Mouse (Mus musculus): Measurements from ENCODE around the gene Map2k7. TPM values are rescaled to one million over a fixed set of nuclear protein-coding genes. Genes with fewer than 3 reads are reported as not detected.
A peak's percentile ranks its signal among the peaks of the same experiment; 100 is the strongest.

Gene Map2k7
- total and polyA plus RNA-seq, 2 experiments from 2014 or later, result 21.0 to 36.8 TPM

DNA sequence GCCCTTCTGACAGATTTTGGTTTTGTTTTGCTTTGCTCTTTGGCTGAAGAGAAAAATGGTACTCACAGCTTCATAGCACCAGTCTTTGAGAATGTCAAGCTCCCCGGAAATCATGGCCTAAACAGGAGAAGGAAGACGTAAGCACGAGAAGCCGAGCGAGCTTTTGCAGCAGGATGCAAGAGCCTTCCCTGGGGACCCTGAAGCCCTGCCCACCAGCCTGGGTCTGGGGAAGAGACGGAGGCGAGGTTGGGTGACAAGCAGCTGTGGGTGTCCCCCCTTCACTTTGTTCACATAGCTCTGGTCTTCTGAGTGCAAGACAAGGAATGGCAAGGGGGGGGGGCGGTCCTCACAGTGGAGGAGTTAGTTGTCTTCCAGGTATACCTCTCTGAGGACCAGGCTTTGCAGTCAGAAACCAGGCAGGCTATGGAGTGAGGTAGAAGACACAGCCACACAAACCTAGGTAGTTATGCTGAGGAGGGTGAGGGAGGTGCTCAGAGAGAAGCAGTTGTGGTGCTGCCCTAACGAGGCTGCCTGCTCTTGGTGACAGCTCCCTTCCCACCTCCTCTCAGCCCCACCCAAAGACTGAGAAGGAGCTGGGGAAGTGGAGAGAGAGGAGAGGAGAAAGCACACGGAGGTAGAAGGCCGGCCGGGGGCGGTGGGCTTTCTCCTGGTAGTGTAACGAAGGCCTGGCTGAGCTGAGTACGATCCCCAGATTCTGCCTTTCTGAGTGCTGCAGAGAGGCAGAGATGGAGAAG is 26.8 kb downstream of the Map2k7 start:
- ATAC-seq (ENCODE audit: insufficient read depth, low read depth) (no peak), DNase-seq (ENCODE audit: low spot score) (no peak)
- whole genome bisulfite sequencing, result 88% methylated on average over 15 of the region's 15 CpGs
- H3K36me3 ChIP-seq (replicated peaks; ENCODE audit: control insufficient read depth, insufficient read depth, low read length), result peaks cover 100% of the 10 kb centered on the region
- no peak overlapping the region for H3K27ac ChIP-seq (ENCODE audit: low read depth)
- H3K9ac ChIP-seq (replicated peaks; ENCODE audit: low read depth, low read length), result no peak overlapping the region
- no peaks in the 10 kb centered on the region for H3K9me3 ChIP-seq (replicated peaks; ENCODE audit: control insufficient read depth, low read length)
- no peak overlapping the region for H3K4me3 ChIP-seq (ENCODE audit: low read depth, low read length)
- no peak for TF ChIP-seq EP300 (IDR thresholded peaks at IDR 0.05; ENCODE audit: low read depth)
- no peak for TF ChIP-seq CTCF (IDR thresholded peaks at IDR 0.05; ENCODE audit: low read depth)
- no peaks in the 10 kb centered on the region for H3K4me1 ChIP-seq (ENCODE audit: control insufficient read depth, insufficient read depth)
- H3K4me2 ChIP-seq (ENCODE audit: low read depth, low read length), result no peak overlapping the region
- H3K27me3 ChIP-seq (ENCODE audit: control insufficient read depth, insufficient read depth, low read length), result no peaks in the 10 kb centered on the region

DNA sequence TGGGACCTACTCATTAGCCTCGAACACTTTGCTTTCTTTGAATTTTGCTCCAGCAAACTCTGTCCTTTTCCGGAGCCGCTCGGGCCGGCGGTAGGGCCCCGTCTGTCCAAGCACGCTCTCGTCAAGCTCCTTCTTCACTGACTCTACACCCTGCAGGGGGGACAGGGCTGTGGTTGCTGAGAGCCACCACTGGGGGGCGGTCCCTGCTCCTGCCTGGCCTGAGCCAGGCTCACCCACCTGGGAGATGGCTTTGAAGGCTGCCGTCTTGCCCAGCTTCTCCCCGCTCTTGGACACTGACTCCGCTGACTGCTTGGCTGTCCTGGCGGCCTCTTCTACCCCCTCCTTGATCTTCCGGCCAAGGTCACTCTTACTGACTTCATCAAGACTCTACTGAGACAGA is 29.1 kb downstream of the Map2k7 start:
- Histone ChIP-seq H3K4me2 (ENCODE audit: low read depth, low read length) (no peak overlapping the region), H3K9ac (replicated peaks; ENCODE audit: low read depth, low read length) (no peak overlapping the region), H3K27me3 (ENCODE audit: control insufficient read depth, insufficient read depth, low read length) (no peaks in the 10 kb centered on the region), H3K27ac (ENCODE audit: low read depth) (no peak overlapping the region), H3K4me1 (ENCODE audit: control insufficient read depth, insufficient read depth) (no peaks in the 10 kb centered on the region), H3K9me3 (replicated peaks; ENCODE audit: control insufficient read depth, low read length) (no peaks in the 10 kb centered on the region), H3K4me3 (ENCODE audit: low read depth, low read length) (no peak overlapping the region), H3K36me3 (replicated peaks; ENCODE audit: control insufficient read depth, insufficient read depth, low read length) (peaks cover 97% of the 10 kb centered on the region)
- TF ChIP-seq EP300 (IDR thresholded peaks at IDR 0.05; ENCODE audit: low read depth) (no peak), CTCF (IDR thresholded peaks at IDR 0.05; ENCODE audit: low read depth) (peak; percentile 43)
- ATAC-seq (ENCODE audit: insufficient read depth, low read depth) (peak; percentile 71), DNase-seq (ENCODE audit: low spot score) (no peak)
- 75% methylated on average over 15 of the region's 15 CpGs for WGBS

DNA sequence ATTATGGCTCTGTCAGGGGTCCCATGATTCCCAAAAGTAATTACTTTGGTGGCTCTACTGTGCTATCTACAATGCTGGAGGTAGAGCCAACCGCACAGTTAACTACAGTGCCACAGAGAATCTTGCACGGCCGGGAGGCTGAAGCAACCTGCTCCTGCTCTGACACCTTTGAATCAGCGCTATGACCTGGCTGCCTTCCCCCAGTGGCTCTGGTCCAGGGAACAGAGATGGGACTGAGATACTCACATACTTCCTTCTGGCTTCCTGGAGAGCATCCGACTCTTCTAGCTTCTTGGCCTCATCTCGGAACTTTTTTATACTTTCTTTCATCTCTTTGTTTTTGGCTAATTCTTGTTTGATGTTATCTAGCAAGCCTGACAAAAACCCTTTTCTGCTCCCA is 31.1 kb downstream of the Map2k7 start:
- TF ChIP-seq EP300 (IDR thresholded peaks at IDR 0.05; ENCODE audit: low read depth), result no peak
- TF ChIP-seq CTCF (IDR thresholded peaks at IDR 0.05; ENCODE audit: low read depth), result no peak
- Histone ChIP-seq H3K4me3 (ENCODE audit: low read depth, low read length) (no peak overlapping the region), H3K36me3 (replicated peaks; ENCODE audit: control insufficient read depth, insufficient read depth, low read length) (peaks cover 91% of the 10 kb centered on the region), H3K27me3 (ENCODE audit: control insufficient read depth, insufficient read depth, low read length) (no peaks in the 10 kb centered on the region), H3K4me1 (ENCODE audit: control insufficient read depth, insufficient read depth) (peaks cover 1% of the 10 kb centered on the region; the same call in 1 of the 2 replicates), H3K27ac (ENCODE audit: low read depth) (no peak overlapping the region), H3K9me3 (replicated peaks; ENCODE audit: control insufficient read depth, low read length) (no peaks in the 10 kb centered on the region), H3K4me2 (ENCODE audit: low read depth, low read length) (no peak overlapping the region), H3K9ac (replicated peaks; ENCODE audit: low read depth, low read length) (no peak overlapping the region)
- no peak for ATAC-seq (ENCODE audit: insufficient read depth, low read depth)
- no peak for DNase-seq (ENCODE audit: low spot score)
- WGBS, result 86% methylated on average over 6 of the region's 6 CpGs

DNA sequence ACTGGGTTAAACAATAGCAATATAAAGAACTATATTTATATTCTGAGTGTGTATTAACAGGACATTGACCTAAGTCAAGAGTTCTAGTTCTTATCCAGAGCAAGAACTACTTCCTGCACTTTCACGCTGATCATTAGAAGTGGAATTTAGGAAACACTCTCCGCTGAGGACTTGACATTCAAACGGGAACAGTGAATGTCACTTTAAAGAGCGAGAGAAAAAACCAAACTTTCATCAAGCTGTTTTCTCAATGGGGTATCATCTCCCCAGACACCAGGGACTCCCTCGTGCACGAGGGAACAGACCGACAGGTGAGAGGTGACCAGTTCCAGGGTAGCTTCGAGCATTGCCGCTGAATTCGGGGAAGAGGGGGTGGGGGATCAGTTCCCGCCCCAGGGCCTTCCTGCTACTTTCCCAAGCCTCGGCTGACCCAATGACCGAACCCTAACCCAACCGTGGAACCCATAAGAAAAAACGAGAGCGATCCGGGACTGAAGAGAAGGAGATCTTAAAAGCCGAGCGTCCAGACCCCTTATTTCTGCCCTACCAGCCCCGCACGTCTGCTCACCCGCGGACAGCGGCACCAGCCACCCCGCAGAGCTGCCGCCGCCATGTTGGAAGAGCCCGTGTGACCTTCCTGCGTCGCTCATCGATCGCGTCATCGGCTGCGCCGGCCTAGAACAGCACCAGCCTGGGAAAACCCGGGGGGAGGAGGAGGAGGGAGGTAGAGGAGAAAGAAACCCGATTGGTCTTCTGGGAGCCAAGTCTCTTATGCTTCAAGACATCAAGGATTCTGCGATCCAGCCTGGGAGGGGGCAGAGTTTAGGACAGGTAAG is 37.0 kb downstream of the Map2k7 start, which contains the start of gene Timm44:
TSS of gene Timm44 (minus strand) at position 639 of the 836 bp plus-strand sequence.
- no peak for TF ChIP-seq CTCF (IDR thresholded peaks at IDR 0.05; ENCODE audit: low read depth)
- TF ChIP-seq EP300 (IDR thresholded peaks at IDR 0.05; ENCODE audit: low read depth), result no peak
- H3K9ac ChIP-seq (replicated peaks; ENCODE audit: low read depth, low read length), result peak within 1 kb of the TSS; percentile 81
- no peaks in the 10 kb centered on the region for H3K9me3 ChIP-seq (replicated peaks; ENCODE audit: control insufficient read depth, low read length)
- H3K4me2 ChIP-seq (ENCODE audit: low read depth, low read length), result peak within 1 kb of the TSS; percentile 77
- peak; percentile 99 for ATAC-seq (ENCODE audit: insufficient read depth, low read depth)
- peak within 1 kb of the TSS; percentile 81 for H3K27ac ChIP-seq (ENCODE audit: low read depth)
- no peaks in the 10 kb centered on the region for H3K27me3 ChIP-seq (ENCODE audit: control insufficient read depth, insufficient read depth, low read length)
- peak within 1 kb of the TSS; percentile 86 for H3K4me3 ChIP-seq (ENCODE audit: low read depth, low read length)
- peaks cover 32% of the 10 kb centered on the region for H3K36me3 ChIP-seq (replicated peaks; ENCODE audit: control insufficient read depth, insufficient read depth, low read length)
- DNase-seq (ENCODE audit: low spot score), result peak; percentile 95
- H3K4me1 ChIP-seq (ENCODE audit: control insufficient read depth, insufficient read depth), result peaks cover 5% of the 10 kb centered on the region
- under 1% methylated on average over 39 of the region's 39 CpGs for WGBS

DNA sequence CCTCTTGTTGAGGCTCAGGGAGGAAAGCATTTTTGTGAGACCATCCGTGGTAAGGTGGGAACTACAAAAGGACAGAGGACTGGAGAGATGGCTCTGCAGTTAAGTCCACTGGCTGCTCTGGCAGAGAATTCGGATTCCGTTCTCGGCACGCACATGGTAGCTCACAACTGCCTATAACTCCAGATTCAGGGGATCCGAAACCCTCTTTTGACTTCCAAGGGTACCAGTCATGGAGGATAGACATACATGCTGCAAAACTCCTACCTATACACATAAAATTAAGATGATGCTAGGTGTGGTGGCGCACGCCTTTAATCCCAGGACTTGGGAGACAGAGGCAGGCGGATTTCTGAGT is 37.5 kb downstream of the Map2k7 start:
- peak; percentile 51 for ATAC-seq (ENCODE audit: insufficient read depth, low read depth)
- peaks cover 28% of the 10 kb centered on the region for H3K36me3 ChIP-seq (replicated peaks; ENCODE audit: control insufficient read depth, insufficient read depth, low read length)
- no peak for DNase-seq (ENCODE audit: low spot score)
- no peaks in the 10 kb centered on the region for H3K9me3 ChIP-seq (replicated peaks; ENCODE audit: control insufficient read depth, low read length)
- H3K4me3 ChIP-seq (ENCODE audit: low read depth, low read length), result peak overlapping the region; percentile 86
- peaks cover 5% of the 10 kb centered on the region for H3K4me1 ChIP-seq (ENCODE audit: control insufficient read depth, insufficient read depth)
- TF ChIP-seq CTCF (IDR thresholded peaks at IDR 0.05; ENCODE audit: low read depth) (no peak), EP300 (IDR thresholded peaks at IDR 0.05; ENCODE audit: low read depth) (no peak)
- H3K27ac ChIP-seq (ENCODE audit: low read depth), result peak overlapping the region; percentile 81
- WGBS, result 22% methylated on average over 9 of the region's 9 CpGs
- peak overlapping the region; percentile 77 for H3K4me2 ChIP-seq (ENCODE audit: low read depth, low read length)
- H3K9ac ChIP-seq (replicated peaks; ENCODE audit: low read depth, low read length), result peak overlapping the region; percentile 81
- H3K27me3 ChIP-seq (ENCODE audit: control insufficient read depth, insufficient read depth, low read length), result no peaks in the 10 kb centered on the region
